Mouse (Mus musculus): ENCODE results near the gene Bsn. TPM values are rescaled to one million over a fixed set of nuclear protein-coding genes. Genes with fewer than 3 reads are reported as not detected.

Bsn gene
- polyA plus RNA-seq, 1 experiment from 2014 or later: 0.89 TPM

GRCm38 (mm10) chr9:108163646-108164284, 26.4 kb downstream of the Bsn start:
- 0 out of 2 replicates have a peak, but pooled peaks cover 5% of the 10 kb centered on the region for H3K9me3 ChIP-seq
- H3K4me1 ChIP-seq: no peaks in the 10 kb centered on the region
- no peaks in the 10 kb centered on the region for H3K36me3 ChIP-seq
- ATAC-seq (ENCODE audit: low FRiP score, low read depth): no peak
- H3K27ac ChIP-seq: no peak overlapping the region
- H3K4me3 ChIP-seq: no peak overlapping the region
- no peak overlapping the region for H3K9ac ChIP-seq
- peaks cover 4% of the 10 kb centered on the region; the same call in 1 of the 2 replicates for H3K27me3 ChIP-seq
- H3K4me2 ChIP-seq (replicated peaks): no peak overlapping the region
- WGBS: 83% methylated on average over 16 of the region's 16 CpGs

GRCm38 (mm10) chr9:108157891-108158290, 32.3 kb downstream of the Bsn start:
- H3K36me3 ChIP-seq: no peaks in the 10 kb centered on the region
- no peak overlapping the region for H3K9ac ChIP-seq
- no peaks in the 10 kb centered on the region for H3K4me1 ChIP-seq
- 69% methylated on average over 7 of the region's 7 CpGs for WGBS
- no peak overlapping the region for H3K4me3 ChIP-seq
- no peaks in the 10 kb centered on the region for H3K9me3 ChIP-seq
- H3K27ac ChIP-seq: no peak overlapping the region
- H3K4me2 ChIP-seq (replicated peaks): no peak overlapping the region
- H3K27me3 ChIP-seq: peaks cover 4% of the 10 kb centered on the region; the same call in 1 of the 2 replicates
- ATAC-seq (ENCODE audit: low FRiP score, low read depth): no peak

- WGBS: 89% methylated on average over 6 of the region's 6 CpGs
- H3K36me3 ChIP-seq: no peaks in the 10 kb centered on the region
- H3K27ac ChIP-seq: no peak overlapping the region
- H3K9ac ChIP-seq: no peak overlapping the region
- no peak overlapping the region for H3K4me3 ChIP-seq
- no peaks in the 10 kb centered on the region for H3K4me1 ChIP-seq
- no peaks in the 10 kb centered on the region for H3K9me3 ChIP-seq
- H3K4me2 ChIP-seq (replicated peaks): no peak overlapping the region
- H3K27me3 ChIP-seq: peaks cover 4% of the 10 kb centered on the region; the same call in 1 of the 2 replicates
- ATAC-seq (ENCODE audit: low FRiP score, low read depth): no peak
Observed at GRCm38 (mm10) chr9:108157451-108157850, 32.7 kb downstream of the Bsn start.

GRCm38 (mm10) chr9:108156786-108157185, 33.4 kb downstream of the Bsn start:
- Histone ChIP-seq H3K4me2 (replicated peaks) (no peak overlapping the region), H3K4me3 (no peak overlapping the region), H3K27me3 (peaks cover 4% of the 10 kb centered on the region; the same call in 1 of the 2 replicates), H3K4me1 (no peaks in the 10 kb centered on the region), H3K36me3 (no peaks in the 10 kb centered on the region), H3K9ac (no peak overlapping the region), H3K27ac (no peak overlapping the region), H3K9me3 (no peaks in the 10 kb centered on the region)
- no peak for ATAC-seq (ENCODE audit: low FRiP score, low read depth)
- WGBS: 93% methylated on average over 5 of the region's 5 CpGs

DNA sequence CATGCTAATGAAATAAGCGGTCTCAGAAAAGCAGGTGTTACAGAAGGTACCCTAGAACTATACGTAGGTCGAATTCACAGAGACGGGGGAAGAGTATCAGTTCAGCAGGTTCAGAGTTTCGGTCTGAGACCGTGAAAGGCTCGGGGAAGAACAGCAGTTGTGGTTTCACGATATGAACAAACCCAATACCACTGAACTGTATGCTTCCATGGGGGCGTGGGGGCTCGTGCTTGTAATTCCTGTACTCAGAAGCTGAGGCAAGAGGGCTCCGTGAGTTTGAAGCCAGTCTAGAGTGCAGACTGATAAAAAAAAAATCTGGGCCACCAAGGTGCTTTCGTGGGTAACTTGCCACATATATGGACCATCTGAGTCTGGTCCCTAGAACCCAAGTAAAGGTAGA, 35.4 kb downstream of the Bsn start:
- no peak for ATAC-seq (ENCODE audit: low FRiP score, low read depth)
- H3K36me3 ChIP-seq: no peaks in the 10 kb centered on the region
- H3K9ac ChIP-seq: no peak overlapping the region
- peaks cover under 1% of the 10 kb centered on the region; the same call in 1 of the 2 replicates for H3K27me3 ChIP-seq
- H3K4me2 ChIP-seq (replicated peaks): no peak overlapping the region
- WGBS: 83% methylated on average over 12 of the region's 12 CpGs
- no peak overlapping the region for H3K27ac ChIP-seq
- peaks cover 9% of the 10 kb centered on the region; the same call in 1 of the 2 replicates for H3K9me3 ChIP-seq
- H3K4me3 ChIP-seq: no peak overlapping the region
- H3K4me1 ChIP-seq: no peaks in the 10 kb centered on the region

GRCm38 (mm10) chr9:108153516-108154448, 36.4 kb downstream of the Bsn start:
- H3K27me3 ChIP-seq: no peaks in the 10 kb centered on the region
- H3K4me2 ChIP-seq (replicated peaks): no peak overlapping the region
- H3K4me3 ChIP-seq: no peak overlapping the region
- no peaks in the 10 kb centered on the region for H3K4me1 ChIP-seq
- no peak overlapping the region for H3K9ac ChIP-seq
- no peak for ATAC-seq (ENCODE audit: low FRiP score, low read depth)
- H3K36me3 ChIP-seq: no peaks in the 10 kb centered on the region
- 83% methylated on average over 12 of the region's 12 CpGs for WGBS
- peaks cover 9% of the 10 kb centered on the region; the same call in 1 of the 2 replicates for H3K9me3 ChIP-seq
- no peak overlapping the region for H3K27ac ChIP-seq

DNA sequence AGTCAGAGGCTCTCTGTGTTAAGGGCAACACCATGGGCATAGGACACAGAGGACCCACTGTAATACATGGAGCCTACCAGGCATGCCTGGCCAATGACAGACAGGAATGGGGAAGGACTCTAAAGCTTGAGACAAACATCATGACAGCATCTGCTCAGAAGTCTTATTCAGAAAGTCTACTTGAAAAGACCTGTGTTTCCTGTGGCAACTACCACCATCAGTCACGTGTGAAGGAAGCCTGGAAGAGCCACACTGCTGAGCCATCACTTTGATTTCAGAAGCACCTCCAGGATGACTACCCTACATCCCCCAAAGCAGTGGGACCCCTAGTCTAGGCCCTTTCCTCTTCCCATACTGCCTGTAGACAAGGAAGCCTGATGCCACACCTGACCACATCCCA, 39.7 kb downstream of the Bsn start:
- H3K27me3 ChIP-seq: no peaks in the 10 kb centered on the region
- H3K4me3 ChIP-seq: no peak overlapping the region
- H3K9ac ChIP-seq: no peak overlapping the region
- 46% methylated on average over 1 of the region's 1 CpGs for WGBS
- H3K4me1 ChIP-seq: no peaks in the 10 kb centered on the region
- no peak overlapping the region for H3K27ac ChIP-seq
- ATAC-seq (ENCODE audit: low FRiP score, low read depth): no peak
- H3K4me2 ChIP-seq (replicated peaks): no peak overlapping the region
- no peaks in the 10 kb centered on the region for H3K36me3 ChIP-seq
- peaks cover 9% of the 10 kb centered on the region; the same call in 1 of the 2 replicates for H3K9me3 ChIP-seq

DNA sequence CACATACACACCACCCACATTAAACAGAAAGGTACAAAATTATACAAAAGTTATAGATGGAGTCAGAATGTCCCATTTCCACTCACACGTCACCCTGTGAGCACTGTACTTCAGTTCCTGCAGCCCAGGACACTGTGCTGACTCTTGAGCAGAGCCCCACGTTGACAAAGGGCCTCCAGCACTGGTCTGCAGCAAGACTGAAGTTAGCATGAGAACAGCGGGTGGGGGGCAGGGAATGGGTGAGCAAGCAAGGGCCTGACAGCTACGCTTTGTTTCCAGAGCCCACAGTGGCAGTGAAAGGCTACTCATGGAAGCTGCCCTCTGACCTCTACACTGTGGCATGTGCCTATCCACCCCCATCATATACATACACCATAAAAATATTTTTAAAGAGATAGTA, 40.4 kb downstream of the Bsn start:
- no peaks in the 10 kb centered on the region for H3K36me3 ChIP-seq
- ATAC-seq (ENCODE audit: low FRiP score, low read depth): no peak
- 52% methylated on average over 4 of the region's 4 CpGs for WGBS

DNA sequence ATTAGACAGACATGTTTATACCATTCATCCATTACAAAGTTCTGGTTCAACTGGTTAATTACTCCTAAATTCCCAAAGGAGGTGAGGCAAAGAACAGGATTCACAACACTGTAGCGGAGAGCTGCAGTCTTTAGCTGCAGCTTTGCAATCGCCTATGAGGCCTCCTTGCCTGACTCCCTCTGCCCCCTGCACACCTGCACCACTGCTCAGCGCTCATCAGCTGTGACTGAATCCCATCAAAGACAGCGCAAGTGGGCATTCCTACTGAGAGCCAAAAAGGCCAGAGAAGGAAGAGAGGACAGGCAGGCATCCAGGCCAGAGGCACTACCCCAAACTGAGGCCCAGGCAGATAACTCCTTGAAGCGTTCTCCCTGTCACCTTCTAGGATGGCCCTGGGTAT, 42.6 kb downstream of the Bsn start:
- Histone ChIP-seq H3K9me3 (peaks cover 9% of the 10 kb centered on the region; the same call in 1 of the 2 replicates), H3K4me2 (replicated peaks) (no peak overlapping the region), H3K4me3 (no peak overlapping the region), H3K27me3 (no peaks in the 10 kb centered on the region), H3K9ac (no peak overlapping the region), H3K27ac (no peak overlapping the region), H3K4me1 (no peaks in the 10 kb centered on the region), H3K36me3 (no peaks in the 10 kb centered on the region)
- 65% methylated on average over 5 of the region's 5 CpGs for WGBS
- no peak for ATAC-seq (ENCODE audit: low FRiP score, low read depth)

More for the DNA sequence above, 40.4 kb downstream of the Bsn start:
- H3K27me3 ChIP-seq: no peaks in the 10 kb centered on the region
- no peak overlapping the region for H3K9ac ChIP-seq
- no peak overlapping the region for H3K4me2 ChIP-seq (replicated peaks)
- no peak overlapping the region for H3K27ac ChIP-seq
- no peak overlapping the region for H3K4me3 ChIP-seq
- peaks cover 9% of the 10 kb centered on the region; the same call in 1 of the 2 replicates for H3K9me3 ChIP-seq
- H3K4me1 ChIP-seq: no peaks in the 10 kb centered on the region

DNA sequence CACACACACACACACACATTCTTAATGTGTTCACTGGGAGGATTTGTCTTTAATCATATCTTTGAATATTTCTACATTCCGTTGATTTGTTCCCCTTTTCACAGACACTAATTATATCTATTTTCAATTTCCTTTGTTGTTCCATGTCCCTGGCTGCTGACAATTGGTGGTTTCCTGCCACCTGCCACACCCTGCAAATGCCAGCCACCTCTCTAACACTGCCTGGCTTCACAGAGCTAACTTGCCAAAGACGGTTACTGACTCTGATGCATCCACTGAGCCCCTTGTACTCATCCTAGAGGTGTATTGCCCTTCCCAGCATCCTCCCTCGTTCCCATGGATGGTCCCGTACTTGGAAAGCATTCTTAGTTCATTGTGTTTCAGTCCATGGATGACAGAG, 43.7 kb downstream of the Bsn start:
- whole genome bisulfite sequencing: 67% methylated on average over 4 of the region's 4 CpGs
- no peaks in the 10 kb centered on the region for H3K27me3 ChIP-seq
- no peak overlapping the region for H3K27ac ChIP-seq
- ATAC-seq (ENCODE audit: low FRiP score, low read depth): no peak
- H3K4me3 ChIP-seq: no peak overlapping the region
- H3K4me1 ChIP-seq: no peaks in the 10 kb centered on the region
- no peaks in the 10 kb centered on the region for H3K36me3 ChIP-seq
- H3K9ac ChIP-seq: no peak overlapping the region
- no peak overlapping the region for H3K4me2 ChIP-seq (replicated peaks)
- H3K9me3 ChIP-seq: peaks cover 6% of the 10 kb centered on the region; the same call in 1 of the 2 replicates

DNA sequence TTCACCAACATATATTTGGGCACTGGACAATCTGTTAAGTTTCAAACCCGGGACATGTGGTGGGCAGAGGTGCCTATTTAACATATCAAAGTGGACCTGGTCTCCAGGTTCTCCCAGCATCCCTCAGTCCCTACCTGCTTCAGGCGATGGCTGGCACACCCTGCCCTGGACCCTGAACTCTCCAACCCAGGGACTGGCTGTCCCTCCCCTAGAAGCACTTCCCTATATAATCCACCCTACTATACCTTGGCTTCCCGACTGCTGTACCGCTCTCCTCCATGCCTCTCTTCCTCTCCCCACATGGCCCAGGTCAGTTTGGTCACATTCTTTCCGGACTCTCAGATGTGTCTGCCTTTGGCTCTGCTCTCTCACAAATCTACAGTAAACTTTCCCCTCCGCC, 44.4 kb downstream of the Bsn start:
- no peak overlapping the region for H3K4me3 ChIP-seq
- no peak overlapping the region for H3K4me2 ChIP-seq (replicated peaks)
- WGBS: 65% methylated on average over 6 of the region's 6 CpGs
- no peak overlapping the region for H3K27ac ChIP-seq
- no peak for ATAC-seq (ENCODE audit: low FRiP score, low read depth)
- H3K9me3 ChIP-seq: no peaks in the 10 kb centered on the region
- H3K4me1 ChIP-seq: no peaks in the 10 kb centered on the region
- no peaks in the 10 kb centered on the region for H3K36me3 ChIP-seq
- no peaks in the 10 kb centered on the region for H3K27me3 ChIP-seq
- H3K9ac ChIP-seq: no peak overlapping the region
